Mouse (Mus musculus): ENCODE results near the gene Gm21818. TPM values are rescaled to one million over a fixed set of nuclear protein-coding genes. Genes with fewer than 3 reads are reported as not detected.
"Not testable (repeated sequence)": the region's sequence is repeated elsewhere in the genome, so short reads cannot be mapped to it uniquely, and the experiment has no call there.

Gm21818 gene
- total and polyA plus RNA-seq, 3 experiments: not detected

GRCm38 (mm10) chr13:120215847-120216246 is 43.6 kb downstream of the Gm21818 start, which contains the start of gene Gm21762:
Gene Gm21762, minus strand, starts transcription at chr13:120215947.
- H3K4me1 ChIP-seq (ENCODE audit: control insufficient read depth in 1 of 2, insufficient read depth in 2 of 2, low read length in 2 of 2); H3K36me3 ChIP-seq (ENCODE audit: control insufficient read depth in 1 of 2, insufficient read depth in 2 of 2, low read length in 2 of 2); H3K9ac ChIP-seq (ENCODE audit: control insufficient read depth, low read depth, low read length, poor library complexity, severe bottlenecking); H3K79me2 ChIP-seq (ENCODE audit: control insufficient read depth, insufficient read depth, low read length, poor library complexity); H3K9me3 ChIP-seq (replicated peaks; ENCODE audit: insufficient read depth, low read length); H3K27ac ChIP-seq (ENCODE audit: control insufficient read depth, low read depth, low read length); DNase-seq (ENCODE audit: low read depth, low spot score); H3K4me3 ChIP-seq (ENCODE audit: control insufficient read depth in 1 of 2, insufficient read depth in 1 of 2, low read depth in 2 of 2, low read length in 2 of 2); H3K27me3 ChIP-seq (ENCODE audit: control insufficient read depth in 1 of 2, insufficient read depth in 2 of 2, low read length in 2 of 2): not testable (repeated sequence)

- H3K4me3 ChIP-seq (ENCODE audit: control insufficient read depth in 1 of 2, insufficient read depth in 1 of 2, low read depth in 2 of 2, low read length in 2 of 2); DNase-seq (ENCODE audit: low read depth, low spot score); H3K9me3 ChIP-seq (replicated peaks; ENCODE audit: insufficient read depth, low read length); H3K36me3 ChIP-seq (ENCODE audit: control insufficient read depth in 1 of 2, insufficient read depth in 2 of 2, low read length in 2 of 2); H3K4me1 ChIP-seq (ENCODE audit: control insufficient read depth in 1 of 2, insufficient read depth in 2 of 2, low read length in 2 of 2); H3K27ac ChIP-seq (ENCODE audit: control insufficient read depth, low read depth, low read length); H3K27me3 ChIP-seq (ENCODE audit: control insufficient read depth in 1 of 2, insufficient read depth in 2 of 2, low read length in 2 of 2); H3K9ac ChIP-seq (ENCODE audit: control insufficient read depth, low read depth, low read length, poor library complexity, severe bottlenecking); H3K79me2 ChIP-seq (ENCODE audit: control insufficient read depth, insufficient read depth, low read length, poor library complexity): not testable (repeated sequence)
Observed at GRCm38 (mm10) chr13:120220922-120221321, 48.7 kb downstream of the Gm21818 start.

GRCm38 (mm10) chr13:120223012-120223659 is 50.9 kb downstream of the Gm21818 start:
- H3K9me3 ChIP-seq (replicated peaks; ENCODE audit: insufficient read depth, low read length); H3K79me2 ChIP-seq (ENCODE audit: control insufficient read depth, insufficient read depth, low read length, poor library complexity); H3K27me3 ChIP-seq (ENCODE audit: control insufficient read depth in 1 of 2, insufficient read depth in 2 of 2, low read length in 2 of 2); H3K36me3 ChIP-seq (ENCODE audit: control insufficient read depth in 1 of 2, insufficient read depth in 2 of 2, low read length in 2 of 2); H3K4me1 ChIP-seq (ENCODE audit: control insufficient read depth in 1 of 2, insufficient read depth in 2 of 2, low read length in 2 of 2); DNase-seq (ENCODE audit: low read depth, low spot score); H3K4me3 ChIP-seq (ENCODE audit: control insufficient read depth in 1 of 2, insufficient read depth in 1 of 2, low read depth in 2 of 2, low read length in 2 of 2); H3K27ac ChIP-seq (ENCODE audit: control insufficient read depth, low read depth, low read length); H3K9ac ChIP-seq (ENCODE audit: control insufficient read depth, low read depth, low read length, poor library complexity, severe bottlenecking): not testable (repeated sequence)

Other genes starting within 250 kb of the Gm21818 start
- not detected in 2 replicates for gene Gm21761, start 243.2 kb upstream of the Gm21818 start, total RNA-seq (2012; rRNA removed)
- gene Gm21761, start 243.2 kb upstream of the Gm21818 start, polyA plus RNA-seq (2012; ENCODE audit: insufficient read depth in 1 of 2, insufficient read length in 2 of 2, low read depth in 1 of 2, low replicate concordance in 2 of 2, missing spikeins in 1 of 2): not detected
- not detected in 2 replicates for gene B020031M17Rik, start 221.6 kb upstream of the Gm21818 start, total RNA-seq (2012; rRNA removed)
- gene B020031M17Rik, start 221.6 kb upstream of the Gm21818 start, polyA plus RNA-seq (2012; ENCODE audit: insufficient read depth in 1 of 2, insufficient read length in 2 of 2, low read depth in 1 of 2, low replicate concordance in 2 of 2, missing spikeins in 1 of 2): not detected
- not detected in 2 replicates for gene Gm36079, start 145.4 kb upstream of the Gm21818 start, total RNA-seq (2012; rRNA removed)
- not detected for gene Gm36079, start 145.4 kb upstream of the Gm21818 start, polyA plus RNA-seq (2012; ENCODE audit: insufficient read depth in 1 of 2, insufficient read length in 2 of 2, low read depth in 1 of 2, low replicate concordance in 2 of 2, missing spikeins in 1 of 2)
- gene Gm21188, start 120.2 kb upstream of the Gm21818 start, total RNA-seq (2012; rRNA removed): not detected in 2 replicates
- not detected for gene Gm21188, start 120.2 kb upstream of the Gm21818 start, polyA plus RNA-seq (2012; ENCODE audit: insufficient read depth in 1 of 2, insufficient read length in 2 of 2, low read depth in 1 of 2, low replicate concordance in 2 of 2, missing spikeins in 1 of 2)
- not detected in 2 replicates for gene Gm20767, start 32.2 kb upstream of the Gm21818 start, total RNA-seq (2012; rRNA removed)
- gene Gm20767, start 32.2 kb upstream of the Gm21818 start, polyA plus RNA-seq (2012; ENCODE audit: insufficient read depth in 1 of 2, insufficient read length in 2 of 2, low read depth in 1 of 2, low replicate concordance in 2 of 2, missing spikeins in 1 of 2): not detected
- gene Gm21762, start 43.5 kb downstream of the Gm21818 start, total RNA-seq (2012; rRNA removed): not detected in 2 replicates
- gene Gm21762, start 43.5 kb downstream of the Gm21818 start, polyA plus RNA-seq (2012; ENCODE audit: insufficient read depth in 1 of 2, insufficient read length in 2 of 2, low read depth in 1 of 2, low replicate concordance in 2 of 2, missing spikeins in 1 of 2): not detected
- gene Gm21731, start 66.7 kb downstream of the Gm21818 start, total RNA-seq (2012; rRNA removed): not detected in 2 replicates
- gene Gm21731, start 66.7 kb downstream of the Gm21818 start, polyA plus RNA-seq (2012; ENCODE audit: insufficient read depth in 1 of 2, insufficient read length in 2 of 2, low read depth in 1 of 2, low replicate concordance in 2 of 2, missing spikeins in 1 of 2): not detected
- gene AF067061, start 90.7 kb downstream of the Gm21818 start, total RNA-seq (2012; rRNA removed): not detected in 2 replicates
- gene AF067061, start 90.7 kb downstream of the Gm21818 start, polyA plus RNA-seq (2012; ENCODE audit: insufficient read depth in 1 of 2, insufficient read length in 2 of 2, low read depth in 1 of 2, low replicate concordance in 2 of 2, missing spikeins in 1 of 2): not detected
- not detected in 2 replicates for gene BC147527, start 128.0 kb downstream of the Gm21818 start, total RNA-seq (2012; rRNA removed)
- gene BC147527, start 128.0 kb downstream of the Gm21818 start, polyA plus RNA-seq (2012; ENCODE audit: insufficient read depth in 1 of 2, insufficient read length in 2 of 2, low read depth in 1 of 2, low replicate concordance in 2 of 2, missing spikeins in 1 of 2): not detected
- not detected in 2 replicates for gene Tcstv3, start 144.4 kb downstream of the Gm21818 start, total RNA-seq (2012; rRNA removed)
- not detected for gene Tcstv3, start 144.4 kb downstream of the Gm21818 start, polyA plus RNA-seq (2012; ENCODE audit: insufficient read depth in 1 of 2, insufficient read length in 2 of 2, low read depth in 1 of 2, low replicate concordance in 2 of 2, missing spikeins in 1 of 2)